Mouse (Mus musculus) neural tube, embryonic 15.5 days (tissue): ENCODE measurements at regions not wholly inside any gene's neighbourhood (a gene's known extent, or its start where the extent isn't known, plus 50 kb on each side); places are given as distances from the start of the nearest gene placed in this dataset.

Experiments used
- ATAC-seq: fragments of 200-750 bp; cut with Nextera tagmentation; 2 replicates; pipeline ENCODE4 v1.8.0; 2017; ENCODE audit warnings: mild to moderate bottlenecking, moderate TSS enrichment, moderate library complexity; ENCODE audit not compliant: low FRiP score
- H3K27ac ChIP-seq: fragments of 300-500 bp; sonication (generic); replicated peaks from 2 replicates; pipeline ENCODE4 v1.5.1; 2015; ENCODE audit warnings: mild to moderate bottlenecking, inconsistent platforms
- H3K27me3 ChIP-seq: fragments of 300-500 bp; sonication (generic); replicated peaks from 2 replicates; pipeline ENCODE4 v1.6.1; 2015; ENCODE audit warnings: inconsistent platforms
- H3K36me3 ChIP-seq: fragments of 300-500 bp; sonication (generic); 2 replicates; pipeline ENCODE4 v1.6.1; 2015; ENCODE audit warnings: inconsistent platforms
- H3K4me1 ChIP-seq: fragments of 300-500 bp; sonication (generic); 2 replicates; pipeline ENCODE4 v1.6.1; 2015; ENCODE audit warnings: inconsistent platforms
- H3K4me2 ChIP-seq: fragments of 300-500 bp; sonication (generic); 2 replicates; pipeline ENCODE4 v1.6.1; 2015; ENCODE audit warnings: inconsistent platforms, mild to moderate bottlenecking, moderate library complexity
- H3K4me3 ChIP-seq: fragments of 300-500 bp; sonication (generic); replicated peaks from 2 replicates; pipeline ENCODE4 v1.5.1; 2015; ENCODE audit warnings: mild to moderate bottlenecking, inconsistent platforms
- H3K9ac ChIP-seq: fragments of 300-500 bp; sonication (generic); replicated peaks from 2 replicates; pipeline ENCODE4 v1.6.1; 2015; ENCODE audit warnings: mild to moderate bottlenecking, inconsistent platforms
- H3K9me3 ChIP-seq: fragments of 300-500 bp; sonication (generic); replicated peaks from 2 replicates; pipeline ENCODE4 v1.6.1; 2016; ENCODE audit warnings: inconsistent platforms
- WGBS: fragments of 180-500 bp; shearing (Covaris S2); methylation state at CpG from one replicate; pipeline ENCODE4 v1.1.7; 2015; ENCODE audit warnings: mixed read lengths; 5-methylcytosine and 5-hydroxymethylcytosine counted together

- H3K27ac ChIP-seq: no peak overlapping the region
- H3K4me1 ChIP-seq: peaks cover 7% of the 10 kb centered on the region
- no peak overlapping the region for H3K4me2 ChIP-seq
- no peak for ATAC-seq
- WGBS: 77% methylated on average over 11 of the region's 11 CpGs
- no peaks in the 10 kb centered on the region for H3K9me3 ChIP-seq
- H3K36me3 ChIP-seq: no peaks in the 10 kb centered on the region
- no peaks in the 10 kb centered on the region for H3K27me3 ChIP-seq
- no peak overlapping the region for H3K4me3 ChIP-seq
- no peak overlapping the region for H3K9ac ChIP-seq
These were observed 56.2 kb upstream of the Ptgfr start for GRCm38 (mm10) chr3:151893421-151894235.

- WGBS: 9% methylated on average over 6 of the region's 6 CpGs
- peaks cover 7% of the 10 kb centered on the region for H3K4me1 ChIP-seq
These were observed 54.4 kb upstream of the Ptgfr start for GRCm38 (mm10) chr3:151891760-151892253.

DNA sequence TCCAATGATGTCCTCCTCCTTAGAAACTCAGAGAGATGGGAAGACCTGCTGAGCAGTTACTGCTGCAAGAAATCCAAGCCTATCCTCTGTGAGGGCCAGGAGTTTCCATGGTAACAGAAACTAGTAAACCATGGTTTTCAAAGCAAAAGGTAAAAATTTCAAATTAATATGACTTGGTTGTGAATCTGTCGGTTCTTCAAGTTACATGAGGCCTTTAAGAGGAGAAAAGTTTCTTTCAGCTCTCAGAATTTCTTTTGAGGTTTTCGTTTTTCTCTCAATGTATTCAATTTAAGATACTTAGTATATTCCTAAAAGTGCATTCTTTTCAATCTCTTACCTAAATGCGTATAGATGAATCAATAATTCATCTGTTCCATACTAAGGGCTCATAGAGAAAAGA, 53.9 kb upstream of the Ptgfr start:
- no peaks in the 10 kb centered on the region for H3K27me3 ChIP-seq

More at GRCm38 (mm10) chr3:151891760-151892253, 54.4 kb upstream of the Ptgfr start:
- Histone ChIP-seq H3K27ac (no peak overlapping the region), H3K4me2 (no peak overlapping the region), H3K27me3 (no peaks in the 10 kb centered on the region), H3K9ac (no peak overlapping the region), H3K9me3 (no peaks in the 10 kb centered on the region), H3K4me3 (no peak overlapping the region), H3K36me3 (no peaks in the 10 kb centered on the region)
- peak; percentile 70; the same call in 1 of the 2 replicates for ATAC-seq

GRCm38 (mm10) chr3:151889738-151890137, 52.3 kb upstream of the Ptgfr start:
- H3K9ac ChIP-seq: no peak overlapping the region
- H3K4me1 ChIP-seq: peaks cover 7% of the 10 kb centered on the region
- no peaks in the 10 kb centered on the region for H3K27me3 ChIP-seq
- H3K9me3 ChIP-seq: no peaks in the 10 kb centered on the region
- H3K4me3 ChIP-seq: no peak overlapping the region
- WGBS: 43% methylated on average over 8 of the region's 8 CpGs
- no peak overlapping the region for H3K27ac ChIP-seq
- no peaks in the 10 kb centered on the region for H3K36me3 ChIP-seq
- no peak for ATAC-seq
- no peak overlapping the region for H3K4me2 ChIP-seq

More for the DNA sequence above, 53.9 kb upstream of the Ptgfr start:
- no peak overlapping the region for H3K4me3 ChIP-seq
- H3K9me3 ChIP-seq: no peaks in the 10 kb centered on the region
- H3K36me3 ChIP-seq: no peaks in the 10 kb centered on the region
- 62% methylated on average over 3 of the region's 3 CpGs for WGBS
- no peak overlapping the region for H3K4me2 ChIP-seq
- peaks cover 7% of the 10 kb centered on the region for H3K4me1 ChIP-seq
- H3K9ac ChIP-seq: no peak overlapping the region
- ATAC-seq: no peak
- H3K27ac ChIP-seq: no peak overlapping the region
